Mouse (Mus musculus) fibroblast of lung, adult 2 months (primary cell): ENCODE data around the gene Prrc2b.

Experiments used
- DNase-seq: peaks from one replicate; pipeline ENCODE4 v3.0.0-alpha.2; 2011; ENCODE audit warnings: low read depth

Prrc2b gene

DNA sequence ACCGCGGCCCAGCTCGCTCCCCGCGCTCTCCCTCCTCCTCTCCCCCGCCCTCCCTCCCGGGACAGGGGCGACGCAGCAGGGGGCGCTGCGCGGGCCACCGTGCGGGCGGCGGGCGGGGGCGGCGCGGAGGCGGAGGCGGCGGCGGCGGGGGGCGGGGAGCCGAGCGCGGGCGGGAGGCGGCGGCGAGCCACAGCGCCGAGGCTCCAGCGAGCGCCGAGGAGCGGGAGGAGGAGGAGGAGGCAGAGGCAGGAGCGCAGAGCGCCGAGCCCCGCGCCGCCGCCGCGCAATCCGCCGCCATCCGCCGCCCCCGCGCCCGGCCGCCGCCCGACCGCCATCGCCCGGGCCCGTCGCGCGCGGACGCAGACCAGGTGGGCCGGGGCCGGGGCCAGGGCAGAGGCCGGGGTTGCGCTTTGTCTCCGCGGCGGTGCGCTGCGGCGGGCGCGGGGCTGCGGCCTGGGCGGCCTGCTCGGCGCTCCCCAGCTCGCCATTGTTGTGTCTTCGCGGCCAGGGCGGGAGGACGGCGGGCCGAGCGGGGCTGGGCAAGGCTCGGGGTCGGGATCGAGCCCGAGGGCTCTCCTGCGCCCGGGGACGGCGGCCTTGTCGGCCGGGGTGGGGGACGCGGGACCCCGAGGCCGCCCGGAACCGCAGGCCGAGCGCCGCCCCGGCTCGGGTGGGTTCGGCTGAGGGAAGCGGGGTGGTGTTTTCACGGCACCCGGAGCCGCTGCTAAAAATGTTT is at the start of gene Prrc2b:
TSS of gene Prrc2b (plus strand) at position 159 of the 736 bp plus-strand sequence.
- no peak for DNase-seq

DNA sequence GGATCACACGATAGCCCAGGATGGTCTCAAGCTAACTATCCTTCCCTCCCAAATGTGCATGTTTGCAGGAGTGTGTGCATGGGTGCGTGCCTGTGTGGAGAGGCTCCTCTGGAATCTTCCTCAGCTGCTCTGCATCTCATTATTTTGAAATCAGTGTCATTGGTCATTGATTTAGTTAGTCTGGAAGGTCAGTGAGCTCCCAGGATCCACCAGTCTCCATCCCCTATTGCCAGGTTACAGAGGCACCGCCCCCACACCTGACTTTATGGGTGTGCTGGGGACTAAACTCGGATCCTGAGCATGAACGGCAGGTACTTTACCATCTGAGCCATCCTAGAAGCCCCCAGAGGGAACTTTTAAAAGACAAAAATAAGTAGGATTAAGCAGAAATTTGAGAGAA is 47.9 kb upstream of the Prrc2b start:
- DNase-seq = no peak

DNA sequence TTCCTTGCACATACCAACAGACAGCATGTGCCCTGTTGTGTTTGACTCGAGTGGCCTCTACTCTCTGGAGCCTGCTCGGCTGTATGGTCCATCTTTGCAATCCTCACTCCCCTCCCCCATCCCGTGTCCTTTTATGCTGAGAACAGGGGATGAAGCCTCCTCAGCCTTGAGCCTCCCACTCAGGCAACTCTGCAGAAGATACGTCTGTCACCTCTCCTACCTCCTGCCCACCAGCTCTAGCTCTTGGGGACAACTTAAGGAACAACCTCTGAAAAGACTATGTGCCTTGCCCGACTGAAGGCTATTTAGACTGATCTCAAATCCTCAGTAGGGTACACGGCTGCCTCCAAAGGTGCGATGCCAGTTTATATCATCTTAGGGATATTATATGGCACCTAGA is 47.3 kb upstream of the Prrc2b start:
- DNase-seq = no peak

DNA sequence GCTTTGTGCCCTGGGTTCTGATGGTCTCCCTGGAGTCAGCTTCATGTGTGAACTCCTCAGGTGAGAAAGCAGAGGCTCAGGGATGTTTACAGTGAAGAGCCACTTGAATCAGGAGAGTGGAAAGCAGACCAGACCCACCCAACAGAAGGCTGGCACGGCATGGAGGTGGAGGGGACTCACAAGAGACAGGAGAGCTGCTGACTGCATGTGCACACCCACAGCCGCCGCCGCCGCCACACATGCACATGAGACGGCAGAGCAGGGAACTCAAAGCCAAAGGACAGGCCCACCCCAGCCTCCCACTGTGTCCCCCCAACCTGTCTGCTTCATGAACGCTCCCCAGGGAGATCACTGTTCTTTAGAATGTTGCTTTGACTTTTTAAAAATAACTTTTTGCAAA is 46.8 kb upstream of the Prrc2b start:
- no peak for DNase-seq

DNA sequence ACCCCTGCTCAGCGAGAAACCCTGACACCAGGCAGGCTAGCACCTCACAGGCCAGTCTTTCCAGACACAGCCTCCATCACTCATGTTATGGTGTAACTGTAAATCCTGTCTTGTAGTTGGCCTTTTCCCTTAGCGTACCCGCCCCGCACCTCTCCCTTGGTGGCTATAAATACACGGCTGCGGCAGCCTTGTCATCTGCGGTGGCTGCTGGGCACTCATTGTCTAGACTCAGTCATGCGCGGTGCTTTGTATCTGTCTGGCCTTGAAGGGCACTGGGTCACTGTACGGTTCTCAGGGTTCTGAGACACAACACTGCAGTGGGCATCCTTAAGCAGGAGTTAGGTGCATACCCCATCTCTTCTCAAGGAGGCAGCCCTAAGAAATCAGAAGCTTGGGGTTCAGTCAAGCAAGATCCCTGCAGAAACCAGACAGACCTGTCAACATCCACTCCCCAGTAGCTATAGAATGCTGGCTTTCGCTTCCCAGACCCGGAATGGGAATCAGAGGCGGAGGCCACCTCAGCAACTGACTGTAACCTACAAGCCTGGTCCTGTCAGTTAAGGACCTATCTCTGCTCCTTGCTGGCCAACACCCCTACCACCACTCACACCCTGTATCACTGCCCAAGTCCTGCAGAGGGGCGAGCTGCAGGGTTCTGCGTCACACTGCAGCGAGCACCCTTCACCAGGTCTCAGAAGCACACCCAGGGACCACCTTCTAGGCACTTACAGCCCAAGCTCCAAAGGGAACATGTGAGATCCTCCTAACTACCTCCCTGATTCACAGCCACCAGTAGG is 45.6 kb upstream of the Prrc2b start:
- no peak for DNase-seq

DNA sequence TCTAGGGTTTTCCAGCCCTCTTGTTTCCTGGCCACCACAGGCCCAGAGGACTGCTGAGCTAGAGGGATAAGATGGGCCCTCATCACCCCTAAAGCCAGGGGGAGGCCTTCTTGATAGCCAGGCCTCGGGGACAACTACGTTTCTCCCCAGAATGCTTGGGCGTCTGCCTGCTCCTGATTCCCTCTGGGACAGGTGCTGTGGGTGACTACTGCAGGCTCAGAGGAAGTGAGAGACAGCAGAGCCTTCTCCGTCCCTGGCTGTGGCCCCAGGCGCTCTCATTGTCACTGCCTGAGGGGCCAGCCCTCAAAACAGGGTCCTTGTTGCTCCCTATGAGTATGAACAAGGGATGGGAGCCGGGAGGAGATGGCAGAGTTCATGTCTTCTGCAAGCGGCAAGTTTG is 45.0 kb upstream of the Prrc2b start:
- DNase-seq = no peak

DNA sequence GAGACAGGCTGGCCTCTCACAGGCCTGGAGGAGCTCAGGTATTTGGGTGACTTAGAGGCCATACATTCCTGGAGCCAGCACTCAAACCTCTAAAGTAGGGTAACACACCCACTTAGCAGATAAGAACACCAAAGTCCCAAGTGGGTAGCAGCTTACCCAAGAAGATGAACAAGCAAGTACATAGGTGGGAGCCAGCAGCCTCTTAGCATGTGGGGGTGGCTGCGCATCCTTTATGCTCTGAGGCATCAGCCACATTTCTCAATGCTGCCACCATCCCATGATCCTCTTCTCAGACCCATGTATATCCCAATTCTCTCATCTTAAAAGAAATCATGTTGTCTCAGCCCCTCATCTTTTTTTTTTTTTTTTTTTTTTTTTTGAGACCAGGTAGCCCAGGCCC is 39.6 kb upstream of the Prrc2b start:
- DNase-seq = no peak

DNA sequence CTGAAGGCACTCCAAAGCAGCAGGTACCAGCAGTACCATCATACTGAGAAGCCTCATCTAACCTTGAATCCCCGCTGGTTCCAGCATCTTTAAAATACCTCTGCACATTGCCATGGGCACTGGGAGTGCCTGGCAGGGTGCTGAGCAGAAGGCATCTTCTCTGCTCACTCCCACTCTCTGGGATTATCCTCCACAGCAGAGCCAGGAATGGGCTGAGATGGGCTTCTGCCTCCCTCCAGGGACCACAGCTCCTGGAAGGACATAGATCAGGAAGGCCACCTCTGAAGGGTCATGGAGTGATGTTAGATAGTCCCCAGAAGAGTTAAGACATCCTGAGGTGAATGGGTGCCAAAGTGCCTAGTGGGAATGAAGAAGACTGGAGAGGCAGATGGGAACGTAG is 38.3 kb upstream of the Prrc2b start:
- no peak for DNase-seq

DNA sequence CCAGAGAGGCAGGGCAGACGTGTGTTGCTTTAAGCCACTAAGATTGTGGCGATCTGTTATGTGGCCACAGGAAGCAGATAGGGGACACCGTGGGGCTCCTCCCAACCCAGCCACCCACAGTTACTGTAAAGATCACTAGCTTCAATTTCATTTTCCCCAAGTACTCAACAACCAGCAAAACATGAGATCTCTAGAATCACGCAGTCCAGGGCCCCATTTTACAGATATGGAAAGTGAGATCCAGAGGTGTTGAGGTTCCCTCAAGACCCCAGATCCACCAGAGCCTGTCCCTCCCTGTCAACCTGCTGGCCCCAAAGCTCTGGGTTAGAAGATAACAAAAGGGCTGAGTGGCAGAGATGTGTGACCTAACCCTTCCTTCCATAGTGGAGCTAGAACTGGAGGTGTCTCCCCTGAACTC is 35.0 kb upstream of the Prrc2b start:
- no peak for DNase-seq

DNA sequence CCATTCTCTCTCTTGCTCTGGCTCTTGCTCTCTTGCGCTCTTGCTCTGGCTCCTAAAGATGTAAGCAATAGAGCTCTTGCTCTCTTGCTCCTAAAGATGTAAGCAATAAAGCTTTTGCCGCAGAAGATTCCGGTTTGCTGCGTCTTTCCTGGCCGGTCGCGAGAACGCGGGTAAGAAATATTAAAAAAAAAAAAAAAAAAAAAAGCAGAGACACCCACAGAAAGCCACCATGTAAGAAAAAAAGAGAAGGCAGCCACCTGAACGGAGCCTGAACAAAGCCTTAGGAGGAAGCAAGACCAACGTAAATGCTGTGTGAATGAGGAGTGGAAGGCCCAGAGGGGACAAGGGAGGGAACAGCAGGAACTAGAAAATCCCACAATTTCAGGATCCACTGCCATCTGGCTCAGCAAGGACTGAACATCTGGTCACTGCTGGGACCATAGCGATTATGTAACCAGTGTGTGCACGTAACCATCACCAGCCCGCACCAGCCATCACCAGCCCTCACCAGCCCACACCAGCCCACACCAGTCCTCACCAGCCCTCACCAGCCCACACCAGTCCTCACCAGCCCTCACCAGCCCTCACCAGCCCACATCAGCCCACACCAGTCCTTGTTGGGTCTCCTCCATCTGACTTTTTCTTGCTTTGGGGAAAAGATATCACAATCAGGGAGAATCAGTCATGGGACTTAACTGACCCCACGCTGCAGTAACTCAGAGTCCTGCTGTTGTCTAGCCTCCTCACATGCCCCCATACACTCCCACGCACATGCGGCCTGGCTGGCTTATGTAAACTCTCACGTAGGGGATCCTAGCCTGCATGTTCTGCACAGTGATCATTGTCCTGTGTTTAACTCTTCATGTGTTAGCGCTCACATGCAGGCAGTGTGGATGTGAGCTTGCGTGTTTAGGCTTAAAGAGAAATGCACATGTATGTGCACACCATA is 30.8 kb upstream of the Prrc2b start:
- no peak for DNase-seq

DNA sequence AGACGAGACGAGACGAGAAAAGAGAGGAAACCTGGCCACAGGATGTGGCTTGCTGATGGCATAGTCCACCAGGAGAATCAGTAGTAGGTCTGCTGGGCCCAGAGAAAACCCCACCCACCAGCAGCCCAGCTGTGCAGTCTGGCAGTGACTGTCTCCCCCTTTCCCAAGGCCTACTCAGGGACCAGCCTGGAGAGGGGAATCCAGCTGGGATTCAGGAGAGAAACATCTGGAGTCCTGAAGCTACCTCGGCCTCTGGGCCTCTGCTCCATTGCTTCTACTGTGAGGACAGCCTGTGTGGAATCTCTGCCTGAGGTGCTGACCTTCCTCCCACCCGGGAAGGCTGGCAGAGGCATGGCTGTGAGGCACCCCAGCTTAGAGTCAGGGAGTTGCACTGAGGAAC is 29.7 kb upstream of the Prrc2b start:
- no peak for DNase-seq

DNA sequence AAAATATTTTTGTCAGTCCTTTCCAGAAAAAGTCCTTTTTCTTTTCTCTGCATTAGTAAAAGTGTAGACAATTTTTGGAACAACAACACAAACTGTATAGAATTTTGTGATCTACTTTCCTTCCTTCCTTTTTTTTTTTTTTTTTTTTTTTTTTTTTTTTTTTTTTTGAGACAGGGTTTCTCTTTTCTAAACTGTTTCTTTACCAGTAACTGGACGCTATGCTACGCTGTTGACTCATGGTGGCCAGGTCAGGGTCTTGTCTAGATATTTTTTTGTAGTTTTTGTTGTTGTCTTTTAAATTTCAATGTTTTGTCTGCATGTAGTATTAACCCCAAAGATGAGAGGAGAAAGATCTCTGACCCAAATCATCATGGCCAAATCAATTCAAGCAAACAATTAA is 29.1 kb upstream of the Prrc2b start:
- DNase-seq = no peak

DNA sequence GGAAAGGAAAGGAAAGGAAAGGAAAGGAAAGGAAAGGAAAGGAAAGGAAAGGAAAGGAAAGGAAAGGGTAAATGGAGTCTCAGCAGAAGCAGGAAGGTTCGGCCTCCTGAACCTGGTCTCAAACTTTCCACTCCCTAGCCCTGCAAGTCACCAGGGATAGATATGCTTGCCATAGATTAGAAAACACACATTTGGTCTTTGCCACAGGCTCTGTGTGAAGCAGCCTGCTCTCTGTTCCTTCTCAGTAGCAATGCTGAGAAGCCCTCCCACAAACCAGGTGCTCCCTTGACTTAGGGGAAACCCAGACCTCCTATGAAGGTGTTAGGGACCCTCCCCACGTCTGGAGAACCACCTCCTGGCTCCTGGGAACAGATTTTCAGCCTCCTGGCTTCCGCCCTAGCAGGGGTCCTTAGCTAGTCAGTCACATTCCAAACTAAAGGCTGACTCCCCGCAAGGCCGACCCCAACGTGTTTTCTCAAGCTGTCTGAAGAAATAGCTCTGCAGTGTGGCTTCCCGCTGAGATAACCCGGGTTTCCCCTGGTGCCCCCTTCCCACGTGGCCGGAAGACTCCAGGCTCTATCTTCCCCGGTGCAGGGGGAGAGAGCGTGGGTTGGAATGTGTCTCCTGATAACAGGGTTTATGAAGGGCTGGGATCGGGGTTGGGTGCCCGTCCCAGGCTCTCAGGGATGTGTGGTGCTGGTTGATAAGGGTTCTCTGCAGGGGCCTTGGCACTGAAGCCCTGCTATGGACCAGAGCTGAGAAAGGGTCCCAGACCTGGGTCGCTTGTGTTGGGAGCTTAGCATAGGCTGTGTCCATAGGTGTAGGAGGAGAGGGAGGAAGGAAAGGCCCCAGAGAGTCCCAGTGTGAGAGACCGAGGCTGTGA is 23.0 kb upstream of the Prrc2b start:
- no peak for DNase-seq

DNA sequence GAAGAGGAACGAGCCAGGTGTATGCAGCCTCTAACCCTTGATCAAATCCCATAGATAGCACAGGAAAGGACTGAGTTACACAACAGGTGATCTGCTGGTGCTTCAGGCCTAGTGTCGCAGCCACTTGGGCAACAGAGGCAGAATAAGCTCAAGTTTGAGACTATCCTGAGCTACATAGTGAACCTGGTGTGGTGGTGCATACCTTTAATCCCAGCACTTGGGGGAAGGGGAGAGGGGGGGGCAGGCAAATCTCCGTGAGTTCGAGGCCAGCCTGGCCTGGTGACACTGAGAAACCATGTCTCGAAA is 22.4 kb upstream of the Prrc2b start:
- no peak for DNase-seq

DNA sequence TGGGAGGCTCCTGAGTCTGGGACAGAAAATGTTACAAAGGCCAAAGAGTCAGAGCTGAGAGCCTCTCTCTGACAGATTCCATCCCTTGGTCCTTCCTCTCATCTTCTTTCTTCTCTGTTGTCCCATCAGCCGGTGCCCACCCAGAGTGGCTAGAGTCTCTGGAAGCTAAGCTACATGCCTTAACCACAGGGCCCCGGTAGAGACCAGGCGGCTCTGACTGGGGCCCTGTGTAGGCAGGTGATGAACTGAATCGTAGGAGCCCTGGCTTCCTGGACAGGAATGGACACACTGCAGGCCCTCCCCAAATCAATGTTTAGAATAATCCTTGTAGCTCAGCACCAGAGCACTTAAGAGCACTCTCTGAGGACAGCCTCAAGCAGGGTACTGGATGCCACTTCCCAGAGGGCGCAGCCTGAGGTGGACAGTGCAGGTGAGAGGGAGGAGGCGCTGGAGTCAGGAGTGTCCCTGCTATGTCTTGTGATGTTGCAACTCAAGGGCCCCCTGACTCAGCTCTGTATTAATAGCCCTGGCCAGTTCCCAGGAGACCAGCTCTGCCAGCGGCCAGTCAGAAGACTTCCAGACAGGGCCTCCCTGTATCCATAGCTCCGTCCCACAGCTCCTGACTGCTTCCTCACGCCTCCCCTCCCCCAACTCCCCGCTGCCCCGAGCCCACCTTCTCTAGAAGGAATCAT is 21.4 kb upstream of the Prrc2b start:
- no peak for DNase-seq

DNA sequence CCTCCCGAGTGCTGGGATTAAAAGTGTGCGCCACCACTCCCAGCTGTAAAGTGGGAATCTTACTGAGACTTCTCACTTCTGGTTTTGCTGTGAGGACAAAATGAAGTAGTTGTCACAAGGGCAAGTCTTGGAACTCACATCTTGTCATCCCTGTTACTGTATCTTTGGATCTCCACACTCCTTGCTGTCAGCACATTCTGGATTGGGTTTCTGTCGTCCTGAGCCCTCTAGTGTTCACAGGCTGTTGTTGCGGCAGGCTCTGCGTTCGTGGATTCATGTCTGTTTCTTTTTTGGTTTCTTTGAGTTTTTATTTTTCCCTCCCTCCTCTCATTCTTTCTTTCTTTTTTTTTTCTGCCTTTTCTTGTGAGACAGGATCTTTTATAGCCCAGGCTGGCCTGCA is 20.4 kb upstream of the Prrc2b start:
- DNase-seq = no peak

DNA sequence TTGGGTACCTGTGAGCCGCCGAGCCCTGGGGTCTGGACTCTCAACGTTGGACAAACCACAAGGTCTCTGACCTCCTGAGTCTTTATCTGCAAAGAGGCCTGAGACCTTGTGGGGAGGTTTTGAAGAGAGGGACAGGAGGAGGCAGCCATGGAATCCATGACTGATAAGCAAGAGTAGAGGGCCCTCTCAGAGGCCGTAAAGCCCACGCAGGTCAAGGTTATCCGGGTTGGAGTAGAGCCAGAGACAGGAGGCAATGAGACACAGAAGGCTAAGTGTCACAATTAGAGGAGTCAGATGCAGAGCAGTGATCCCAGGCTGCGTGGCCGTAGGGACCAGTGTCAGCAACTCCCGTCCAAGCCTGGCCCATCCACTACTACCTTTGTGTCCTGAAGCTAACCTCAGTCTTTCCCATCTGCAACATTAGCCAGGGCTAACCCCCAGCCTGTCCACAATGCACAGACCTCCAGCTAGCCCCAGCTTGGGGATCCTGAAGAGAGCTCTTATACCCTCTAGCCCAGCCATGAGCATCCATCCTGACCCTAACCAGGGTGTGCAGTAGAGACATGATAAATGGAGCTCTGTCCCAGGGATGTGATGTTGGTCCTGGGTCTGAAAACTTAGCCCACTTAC is 19.6 kb upstream of the Prrc2b start:
- DNase-seq = no peak

DNA sequence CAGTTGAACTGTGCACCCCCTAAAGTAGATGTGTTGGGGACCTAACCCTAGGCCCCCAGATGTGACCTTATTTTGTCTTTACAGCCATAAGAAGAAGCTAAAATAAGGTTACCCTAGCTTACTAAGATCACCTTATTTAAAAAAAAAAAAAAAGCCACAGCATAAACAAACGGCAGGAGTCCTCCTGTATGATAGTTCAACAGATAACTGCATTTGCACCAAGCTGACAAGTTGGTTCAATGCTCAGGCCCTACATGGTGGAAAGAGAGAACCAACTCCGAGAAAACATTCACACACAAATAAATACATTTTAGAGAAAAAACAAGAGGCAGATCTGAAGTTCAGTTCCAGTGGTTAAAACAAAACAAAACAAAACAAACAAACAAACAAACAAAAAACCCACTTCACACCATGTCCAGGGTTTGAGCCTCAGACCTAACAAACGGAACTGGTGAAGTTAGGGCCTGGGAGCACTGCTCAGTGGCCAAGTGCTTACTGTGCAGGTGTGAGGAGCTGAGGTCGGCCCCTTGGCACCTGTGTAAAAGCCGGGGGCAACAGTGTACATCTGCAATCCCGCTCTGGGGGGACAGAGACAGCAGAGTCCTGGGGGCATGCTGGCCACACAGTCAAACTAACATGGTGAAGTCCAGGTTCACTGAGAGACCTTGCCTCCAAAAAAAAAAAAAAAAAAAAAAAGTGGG is 18.9 kb upstream of the Prrc2b start:
- DNase-seq = no peak

DNA sequence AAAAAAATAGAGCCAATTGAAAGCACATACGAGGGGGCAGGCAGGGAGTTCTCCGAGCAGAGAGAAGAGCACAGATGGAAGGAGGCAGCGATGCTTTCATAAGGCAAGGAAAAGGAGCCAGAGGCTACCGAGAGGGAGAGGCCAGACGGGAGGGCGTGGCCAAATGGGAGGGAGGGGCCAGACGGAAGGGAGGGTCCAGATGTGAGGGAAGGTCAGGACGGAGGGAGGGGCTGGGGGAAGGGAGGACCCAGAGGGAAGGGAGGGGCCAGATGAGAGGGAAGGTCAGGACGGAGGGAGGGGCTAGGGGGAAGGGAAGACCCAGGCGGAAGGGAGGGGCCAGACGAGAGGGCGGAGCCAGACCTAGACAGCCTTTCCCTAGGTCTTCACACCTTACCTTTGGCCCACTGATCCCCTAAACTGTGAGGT is 18.3 kb upstream of the Prrc2b start:
- no peak for DNase-seq

DNA sequence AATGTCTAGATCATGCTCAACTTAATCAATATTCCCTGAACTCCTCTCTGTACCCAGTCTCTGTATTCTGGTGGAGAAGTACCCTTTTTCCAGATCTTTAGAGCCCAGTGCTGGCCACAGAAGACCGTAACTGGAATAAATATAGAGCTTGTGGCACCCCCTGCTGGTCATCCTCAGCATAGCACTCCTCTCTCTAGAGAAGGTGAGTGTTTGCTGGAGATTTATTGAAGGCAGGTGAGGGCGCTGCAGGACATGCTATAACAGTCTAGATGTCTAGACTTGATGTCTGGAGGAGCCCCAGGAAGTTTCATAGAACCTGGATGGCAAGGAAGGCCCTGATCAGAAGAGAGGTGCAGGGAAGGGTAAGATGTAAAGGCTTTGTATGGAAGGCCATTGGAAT is 16.8 kb upstream of the Prrc2b start:
- DNase-seq = peak; percentile 70
